8 mouse cellular contexts compared by ENCODE assay signal in the genomic region with DNA sequence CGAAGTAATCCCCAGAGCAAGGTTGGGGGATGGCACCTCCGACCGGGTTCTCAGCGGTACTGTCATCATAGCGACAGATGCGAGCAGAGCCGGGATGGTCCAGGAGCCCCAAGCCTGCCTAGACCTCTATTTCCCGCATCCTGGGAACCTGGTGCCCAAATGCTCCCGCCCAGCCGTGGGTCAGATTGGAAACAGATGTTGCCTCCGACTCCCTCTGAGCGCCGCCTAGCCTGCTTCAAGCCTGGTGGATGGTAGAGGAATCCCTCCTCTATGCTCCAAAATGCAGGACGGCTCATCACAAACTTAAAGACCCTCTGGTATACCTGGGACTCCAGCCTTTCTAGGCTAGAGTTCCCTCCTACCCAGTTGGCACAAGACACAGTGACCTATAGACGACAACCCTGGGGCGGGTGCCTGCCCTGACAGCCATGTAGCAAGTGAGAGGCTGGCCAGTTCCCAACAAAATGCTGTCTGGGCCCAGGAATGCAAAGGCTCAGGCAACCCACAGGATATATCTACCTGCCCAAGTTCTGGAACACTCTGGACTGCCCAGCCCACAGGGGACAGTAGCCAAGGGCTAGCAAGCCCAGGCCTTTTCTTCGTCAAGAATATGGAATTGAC. TPM values are rescaled to one million over a fixed set of nuclear protein-coding genes. Genes with fewer than 3 reads are reported as not detected.
A peak's percentile ranks its signal among the peaks of the same experiment; 100 is the strongest.
DNase-seq lines count a peak whose midpoint lies in the region; ATAC-seq and TF ChIP-seq lines count a peak whose summit lies in the region.

No protein-coding gene starts in this region.

- TF ChIP-seq EP300 in lung, postnatal 0 days (IDR thresholded peaks at IDR 0.05) = no peak

- peak; percentile 65 for DNase-seq in cerebellum, adult 9-11 months
- DNase-seq in cerebellum, postnatal 4 days (ENCODE audit: low spot score in 2 of 2) = no peak
- no peak for DNase-seq in lung, postnatal 0 days (ENCODE audit: low spot score)
- no peak for DNase-seq in lung, postnatal 25 days (ENCODE audit: low spot score)
- DNase-seq in Muller cell, postnatal 12 days (ENCODE audit: inconsistent ontology term) = no peak
- DNase-seq in B cell, adult 2 months = no peak

- H3K9me3 ChIP-seq in lung, postnatal 0 days (ENCODE audit: low read length) = no peaks in the 10 kb centered on the region
- H3K9me3 ChIP-seq in intestine, postnatal 0 days (ENCODE audit: control insufficient read depth) = no peaks in the 10 kb centered on the region

- no peaks in the 10 kb centered on the region for H3K27me3 ChIP-seq in lung, postnatal 0 days (replicated peaks; ENCODE audit: insufficient read depth, low read length)
- H3K27me3 ChIP-seq in intestine, postnatal 0 days (replicated peaks; ENCODE audit: control insufficient read depth, insufficient read depth, low read length) = no peaks in the 10 kb centered on the region

- peak; percentile 6 for ATAC-seq in lung, postnatal 0 days
- ATAC-seq in intestine, postnatal 0 days = no peak

- H3K4me3 ChIP-seq in lung, postnatal 0 days (ENCODE audit: low read depth, low read length) = peak overlapping the region; percentile 67
- peak overlapping the region; percentile 66 for H3K4me3 ChIP-seq in intestine, postnatal 0 days (ENCODE audit: low read depth, low read length)
- H3K4me3 ChIP-seq in olfactory bulb, adult 2 months (ENCODE audit: insufficient read depth, low read depth, low read length) = peak overlapping the region; percentile 83

- TF ChIP-seq POLR2A in olfactory bulb, adult 2 months (IDR thresholded peaks at IDR 0.05; ENCODE audit: insufficient read depth, low read depth, low read length) = no peak

- TF ChIP-seq CTCF in lung, postnatal 0 days (IDR thresholded peaks at IDR 0.05) = peak; percentile 36
- peak; percentile 40 for TF ChIP-seq CTCF in intestine, postnatal 0 days (IDR thresholded peaks at IDR 0.05; ENCODE audit: low read depth)
- no peak for TF ChIP-seq CTCF in olfactory bulb, adult 2 months (IDR thresholded peaks at IDR 0.05; ENCODE audit: insufficient read depth, low read depth, low read length)

- peak overlapping the region; percentile 92 for H3K4me2 ChIP-seq in lung, postnatal 0 days (replicated peaks; ENCODE audit: low read depth, low read length)
- H3K4me2 ChIP-seq in intestine, postnatal 0 days (replicated peaks; ENCODE audit: low read depth) = peak overlapping the region; percentile 83

- peak overlapping the region; percentile 55 for H3K27ac ChIP-seq in lung, postnatal 0 days (ENCODE audit: low read length)
- H3K27ac ChIP-seq in intestine, postnatal 0 days (ENCODE audit: low read depth, low read length) = peak overlapping the region; percentile 60; the same call in 1 of the 2 replicates
- H3K27ac ChIP-seq in olfactory bulb, adult 2 months (ENCODE audit: insufficient read depth, low read depth, low read length) = 0 out of 2 replicates have a peak overlapping the region, but pooled peaks have one; percentile 12

- 6% methylated on average over 17 of the region's 17 CpGs for WGBS in lung, postnatal 0 days
- 8% methylated on average over 17 of the region's 17 CpGs for WGBS in intestine, postnatal 0 days
- 11% methylated on average over 17 of the region's 17 CpGs for WGBS in olfactory bulb, adult 2 months

- H3K9ac ChIP-seq in lung, postnatal 0 days (replicated peaks; ENCODE audit: low read depth) = no peak overlapping the region
- no peak overlapping the region for H3K9ac ChIP-seq in intestine, postnatal 0 days (ENCODE audit: low read depth, low read length)

- H3K36me3 ChIP-seq in lung, postnatal 0 days (ENCODE audit: insufficient read depth, low read length) = no peaks in the 10 kb centered on the region
- no peaks in the 10 kb centered on the region for H3K36me3 ChIP-seq in intestine, postnatal 0 days (ENCODE audit: control insufficient read depth, insufficient read depth)

- peaks cover 21% of the 10 kb centered on the region; the same call in 1 of the 2 replicates for H3K4me1 ChIP-seq in lung, postnatal 0 days (ENCODE audit: insufficient read depth, low read depth, low read length)
- H3K4me1 ChIP-seq in intestine, postnatal 0 days (replicated peaks; ENCODE audit: control insufficient read depth, insufficient read depth, low read length) = peaks cover 3% of the 10 kb centered on the region; the same call in 1 of the 2 replicates
- peaks cover 71% of the 10 kb centered on the region for H3K4me1 ChIP-seq in olfactory bulb, adult 2 months (ENCODE audit: control insufficient read depth, insufficient read depth, low read length)

RNA-seq across cellular contexts. Expression of a gene that starts 13.3 kb away (rescaled TPM):
- 25.6 and 29.6 TPM in 2 replicates for polyA plus RNA-seq in lung, postnatal 0 days (2015; fragmentation: Nextera tagmentation; extraction: Ambion mirVana)
- polyA plus RNA-seq in intestine, postnatal 0 days (2015; fragmentation: Nextera tagmentation; extraction: Ambion mirVana) = 15.2 and 15.7 TPM in 2 replicates
- polyA plus RNA-seq in olfactory bulb, adult 2 months (2012; ENCODE audit: insufficient read depth, insufficient read length, low replicate concordance, missing spikeins) = 198 and 241 TPM in 2 replicates

RNA-seq across cellular contexts. Expression of a gene that starts 49.3 kb away (rescaled TPM):
- polyA plus RNA-seq in lung, postnatal 0 days (2015; fragmentation: Nextera tagmentation; extraction: Ambion mirVana) = not detected in 2 replicates
- polyA plus RNA-seq in intestine, postnatal 0 days (2015; fragmentation: Nextera tagmentation; extraction: Ambion mirVana) = not detected in 2 replicates
- not detected in 2 replicates for polyA plus RNA-seq in olfactory bulb, adult 2 months (2012; ENCODE audit: insufficient read depth, insufficient read length, low replicate concordance, missing spikeins)
